Mouse (Mus musculus) c-Kit-positive CD71-positive TER-119-positive erythroid progenitor cells, embryonic 14.5 days (primary cell): ENCODE measurements around the gene Gtsf1l.

Source experiments
- DNase-seq: peaks from one replicate; pipeline ENCODE4 v3.0.0-alpha.2; 2013; ENCODE audit warnings: low spot score

Gene Gtsf1l

DNA sequence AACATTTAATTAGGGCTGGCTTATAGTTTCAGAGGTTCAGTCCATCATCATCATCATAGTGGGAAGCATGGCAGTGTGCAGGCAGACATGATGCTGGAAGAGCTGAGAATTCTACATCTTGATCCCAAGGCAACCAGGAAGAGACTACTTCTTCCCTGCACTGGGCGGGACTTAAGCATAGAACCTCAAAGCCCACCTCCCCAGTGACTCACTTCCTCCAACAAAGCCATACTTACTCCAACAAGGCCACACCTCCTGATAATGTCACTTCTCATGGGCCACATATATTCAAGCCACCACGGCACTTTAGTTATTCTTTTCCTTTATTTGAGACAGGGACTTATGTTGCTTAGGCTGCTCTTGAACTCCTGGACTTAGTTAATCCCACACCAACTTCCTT, 38.5 kb downstream of the Gtsf1l start:
- no peak for DNase-seq

DNA sequence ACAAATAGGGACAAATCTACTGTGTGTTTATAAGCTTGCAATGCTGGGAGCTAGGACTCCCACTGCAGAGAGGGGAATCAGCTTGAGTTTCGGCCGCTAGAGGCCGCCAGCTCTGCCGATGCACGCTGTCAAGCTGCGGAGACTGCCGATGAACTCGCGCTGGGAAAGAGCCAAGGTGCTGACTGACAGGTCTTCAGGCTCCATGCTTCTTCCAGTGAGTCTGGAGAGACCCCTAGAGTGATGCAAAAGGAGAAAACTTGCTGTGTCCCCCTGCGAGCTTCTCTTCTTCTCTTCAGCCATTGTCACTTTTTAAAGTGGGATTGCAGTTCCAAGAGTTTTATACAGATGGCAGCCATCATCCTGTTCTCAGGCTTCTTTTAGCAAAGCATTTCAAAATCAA, 39.5 kb downstream of the Gtsf1l start:
- DNase-seq, result peak; percentile 44

DNA sequence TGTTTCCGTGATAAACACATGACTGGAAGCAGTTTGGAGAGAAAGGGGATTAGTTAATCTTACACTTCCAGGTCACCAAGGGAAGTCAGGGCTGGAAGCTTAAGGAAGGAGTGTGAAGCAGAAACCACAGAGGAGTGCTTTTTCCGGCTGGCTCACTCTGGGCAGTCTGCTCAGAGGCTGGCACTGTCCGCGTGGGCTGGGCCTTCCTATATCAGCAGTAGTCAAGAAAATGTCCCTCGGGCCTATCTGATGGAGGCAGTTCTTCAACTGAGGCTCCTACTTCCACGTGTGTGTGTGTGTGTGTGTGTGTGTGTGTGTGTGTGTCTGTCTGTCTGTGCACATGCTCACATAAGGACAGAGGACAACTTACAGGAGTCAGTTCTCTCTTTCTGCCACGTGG, 47.7 kb downstream of the Gtsf1l start:
- DNase-seq, result no peak
